Mouse (Mus musculus): Measurements from ENCODE around the gene Crebl2. TPM values are rescaled to one million over a fixed set of nuclear protein-coding genes. Genes with fewer than 3 reads are reported as not detected.

Gene Crebl2
- total RNA-seq, 2 experiments from 2014 or later = 4.1 to 4.7 TPM

DNA sequence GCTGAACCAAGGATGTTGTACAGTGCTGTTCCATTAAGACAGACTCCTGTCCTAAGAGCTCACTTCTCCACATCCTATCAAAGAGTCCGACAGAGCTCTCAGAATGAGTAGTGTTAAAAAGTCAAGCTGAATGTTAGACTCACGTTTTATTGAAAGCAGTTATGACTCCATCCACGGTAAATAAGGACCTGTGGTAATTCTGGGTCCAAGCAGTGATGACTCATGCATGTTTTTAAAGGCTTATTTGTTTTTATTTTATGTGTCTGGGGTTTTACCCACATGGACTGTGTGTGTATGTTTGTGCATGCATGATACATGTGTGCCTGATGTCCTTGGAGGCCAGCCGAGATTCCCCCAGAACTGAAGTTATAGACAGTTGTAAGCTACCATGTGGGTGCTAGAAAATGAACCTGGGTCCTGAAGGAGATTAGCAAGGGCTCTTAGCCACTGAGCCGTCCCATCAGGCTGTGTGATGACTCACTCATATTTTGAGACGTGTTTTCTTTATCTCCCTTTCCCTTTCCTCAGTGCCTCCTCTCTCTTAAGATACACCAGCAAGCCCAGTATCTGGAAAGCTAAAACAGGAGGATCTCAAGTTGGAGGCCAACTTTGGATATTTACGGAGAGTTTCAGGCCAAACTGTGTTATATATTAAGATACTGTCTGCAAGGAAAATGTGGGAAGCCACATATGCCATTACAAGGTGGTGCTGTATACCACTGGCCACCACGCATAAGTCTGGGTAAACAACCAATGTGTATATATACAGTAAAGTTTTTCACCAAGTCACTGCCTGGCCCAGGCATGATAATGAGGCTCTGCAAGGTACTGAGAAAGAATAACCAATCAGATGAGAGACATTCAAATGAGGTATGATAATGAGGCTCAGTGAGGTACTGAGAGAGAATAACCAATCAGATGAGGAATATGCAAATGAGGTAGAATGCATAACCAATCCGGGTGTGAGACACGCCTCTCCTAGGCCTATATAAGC, 74.2 kb downstream of the Crebl2 start:
- DNase-seq (ENCODE audit: low spot score in 2 of 2) = no peak

DNA sequence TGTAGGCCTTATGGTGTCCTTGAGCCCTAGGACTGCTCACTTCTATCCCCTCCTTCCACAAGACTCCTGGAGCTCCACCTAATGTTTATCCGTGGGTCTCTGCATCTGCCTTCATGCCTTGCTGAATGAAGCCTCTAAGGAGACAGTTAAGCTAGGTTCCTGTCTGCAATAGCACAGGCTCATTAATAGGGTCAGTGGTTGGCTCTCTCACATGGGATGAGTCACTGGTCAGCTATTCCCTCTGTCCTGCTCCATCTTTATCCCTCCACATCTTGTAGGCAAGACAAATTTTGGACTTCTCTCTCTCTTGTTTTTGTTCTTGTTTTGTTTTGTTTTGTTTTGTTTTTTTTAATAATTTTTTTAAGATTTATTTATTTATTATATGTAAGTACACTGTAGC, 75.9 kb downstream of the Crebl2 start:
- no peak for DNase-seq (ENCODE audit: low spot score in 2 of 2)

Other genes starting within 250 kb of the Crebl2 start
- 1 to 10 TPM; 3.8 to 4.1 TPM for gene Mansc1, start 197.7 kb upstream of the Crebl2 start, total RNA-seq (2021)
- 10 to 100 TPM; 11.0 to 12.7 TPM for gene Borcs5, start 190.6 kb upstream of the Crebl2 start, total RNA-seq (2021)
- 10 to 100 TPM; 27.8 to 29.7 TPM for gene Dusp16, start 37.5 kb upstream of the Crebl2 start, total RNA-seq (2021)
- gene Gpr19, start 68.4 kb downstream of the Crebl2 start, total RNA-seq (2021) = 1 to 10 TPM; 4.9 to 7.7 TPM
- 10 to 100 TPM; 51.1 to 53.0 TPM for gene Cdkn1b, start 90.2 kb downstream of the Crebl2 start, total RNA-seq (2021)
- gene Apold1, start 151.6 kb downstream of the Crebl2 start, total RNA-seq (2021) = 1 to 10 TPM; 7.0 to 7.6 TPM
- gene Ddx47, start 181.5 kb downstream of the Crebl2 start, total RNA-seq (2021) = 10 to 100 TPM; 42.1 to 53.6 TPM
- gene Gprc5a, start 235.5 kb downstream of the Crebl2 start, total RNA-seq (2021) = 1 to 10 TPM; 1.3 to 1.5 TPM

All from gastrocnemius, postnatal 4 days (tissue).